Mouse (Mus musculus): ENCODE measurements around the gene Ccnq. TPM values are rescaled to one million over a fixed set of nuclear protein-coding genes. Genes with fewer than 3 reads are reported as not detected.
A peak's percentile ranks its signal among the peaks of the same experiment; 100 is the strongest.
"Not testable (repeated sequence)": the region's sequence is repeated elsewhere in the genome, so short reads cannot be mapped to it uniquely, and the experiment has no call there.

Gene Ccnq
- polyA plus RNA-seq, 1 experiment, result 1.4 TPM

DNA sequence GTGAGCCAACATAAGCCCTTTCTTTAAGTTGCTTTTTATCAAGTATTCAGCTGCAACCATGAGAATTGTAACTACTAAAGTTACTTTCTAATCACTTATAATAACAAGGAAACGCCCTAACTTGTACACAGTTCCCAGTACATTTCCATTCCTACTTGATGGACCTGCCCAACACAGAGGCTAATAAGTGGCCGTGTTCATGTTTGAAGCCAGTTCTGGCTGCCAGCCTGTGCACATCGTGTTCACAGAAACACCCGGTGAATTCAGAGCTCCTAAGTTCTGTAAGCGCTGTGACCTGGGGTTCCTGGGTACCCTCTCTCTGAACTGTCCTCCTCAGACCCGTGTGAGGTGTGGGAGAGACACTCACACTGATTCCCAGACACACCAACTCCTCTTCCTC is 13.3 kb upstream of the Ccnq start:
- H3K27me3 ChIP-seq (ENCODE audit: control insufficient read depth), result no peaks in the 10 kb centered on the region
- no peaks in the 10 kb centered on the region for H3K9me3 ChIP-seq (ENCODE audit: control insufficient read depth, low read length)
- H3K4me1 ChIP-seq (ENCODE audit: control insufficient read depth), result no peaks in the 10 kb centered on the region
- H3K36me3 ChIP-seq (ENCODE audit: control insufficient read depth), result no peaks in the 10 kb centered on the region
- no peak overlapping the region for H3K4me3 ChIP-seq (replicated peaks)
- TF ChIP-seq GATA1 (IDR thresholded peaks at IDR 0.05; ENCODE audit: low read length), result no peak
- TF ChIP-seq TAL1 (IDR thresholded peaks at IDR 0.05; ENCODE audit: low read length), result no peak

DNA sequence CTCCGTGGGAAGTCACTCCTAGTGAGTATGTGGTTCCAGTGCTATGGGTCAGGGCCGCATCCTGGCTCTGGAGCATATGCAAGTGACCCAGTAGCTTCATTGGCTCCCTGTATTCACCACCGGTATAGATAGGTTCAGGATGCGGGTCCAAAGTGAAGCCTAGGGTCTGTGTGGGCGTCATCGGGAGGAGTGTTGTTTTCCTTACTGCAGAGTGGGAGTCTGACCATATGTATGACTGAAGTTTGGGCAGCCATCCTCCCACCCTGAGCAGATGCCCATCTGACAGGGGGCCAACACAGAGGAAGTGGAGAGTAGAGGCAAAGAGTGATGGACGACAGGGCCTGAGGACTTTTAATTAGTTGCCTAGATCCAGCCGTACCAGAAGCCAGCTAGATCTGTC is 12.8 kb upstream of the Ccnq start:
- Histone ChIP-seq H3K36me3 (ENCODE audit: control insufficient read depth) (no peaks in the 10 kb centered on the region), H3K4me1 (ENCODE audit: control insufficient read depth) (no peaks in the 10 kb centered on the region), H3K9me3 (ENCODE audit: control insufficient read depth, low read length) (no peaks in the 10 kb centered on the region), H3K27me3 (ENCODE audit: control insufficient read depth) (no peaks in the 10 kb centered on the region), H3K4me3 (replicated peaks) (no peak overlapping the region)
- TF ChIP-seq GATA1 (IDR thresholded peaks at IDR 0.05; ENCODE audit: low read length) (no peak), TAL1 (IDR thresholded peaks at IDR 0.05; ENCODE audit: low read length) (no peak)

DNA sequence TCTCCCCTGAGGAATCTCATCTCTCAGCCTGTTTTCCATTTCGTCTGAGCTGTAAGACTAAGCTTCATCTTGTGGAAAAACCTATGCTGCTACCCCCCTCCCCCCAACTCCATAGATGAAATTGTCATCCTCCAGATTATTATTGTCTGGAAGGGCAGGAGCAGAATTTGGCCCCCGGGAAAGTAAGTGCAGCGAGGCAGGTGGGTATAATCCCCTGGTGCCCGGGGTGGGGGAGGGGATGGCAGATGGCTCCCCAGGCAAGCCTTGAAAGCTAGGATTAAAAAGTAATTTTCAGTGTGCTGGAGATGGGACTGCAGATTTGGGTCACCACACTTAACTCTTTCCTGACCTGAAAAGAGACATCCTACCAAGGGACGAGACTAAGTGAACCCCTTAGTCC is 10.7 kb upstream of the Ccnq start:
- TF ChIP-seq GATA1 (IDR thresholded peaks at IDR 0.05; ENCODE audit: low read length) (no peak), TAL1 (IDR thresholded peaks at IDR 0.05; ENCODE audit: low read length) (no peak)
- Histone ChIP-seq H3K27me3 (ENCODE audit: control insufficient read depth) (no peaks in the 10 kb centered on the region), H3K4me3 (replicated peaks) (no peak overlapping the region), H3K9me3 (ENCODE audit: control insufficient read depth, low read length) (no peaks in the 10 kb centered on the region), H3K4me1 (ENCODE audit: control insufficient read depth) (no peaks in the 10 kb centered on the region), H3K36me3 (ENCODE audit: control insufficient read depth) (no peaks in the 10 kb centered on the region)

DNA sequence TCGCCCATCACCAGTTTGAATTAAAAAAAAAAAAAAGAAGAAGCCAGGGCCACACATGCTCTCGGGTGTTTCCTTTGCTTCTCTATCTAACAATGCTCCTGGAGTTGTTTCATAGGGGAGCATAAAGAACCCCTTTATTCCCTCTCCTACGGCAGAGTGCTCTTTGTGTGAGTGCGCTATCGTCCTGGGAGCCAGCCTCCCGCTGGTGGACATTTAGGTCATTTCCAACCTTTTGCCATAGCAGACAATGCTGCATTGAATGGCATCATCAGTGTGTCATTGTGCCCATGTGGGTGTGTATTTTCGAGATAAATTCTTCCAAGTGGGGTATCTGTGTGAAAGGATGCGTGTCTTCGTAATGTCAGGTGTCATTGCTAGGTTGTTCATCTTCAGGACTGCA is 9.6 kb upstream of the Ccnq start:
- TF ChIP-seq GATA1 (IDR thresholded peaks at IDR 0.05; ENCODE audit: low read length) (no peak), TAL1 (IDR thresholded peaks at IDR 0.05; ENCODE audit: low read length) (no peak)
- H3K9me3 ChIP-seq (ENCODE audit: control insufficient read depth, low read length), result no peaks in the 10 kb centered on the region
- H3K4me1 ChIP-seq (ENCODE audit: control insufficient read depth), result no peaks in the 10 kb centered on the region
- H3K4me3 ChIP-seq (replicated peaks), result no peak overlapping the region
- no peaks in the 10 kb centered on the region for H3K36me3 ChIP-seq (ENCODE audit: control insufficient read depth)
- no peaks in the 10 kb centered on the region for H3K27me3 ChIP-seq (ENCODE audit: control insufficient read depth)

DNA sequence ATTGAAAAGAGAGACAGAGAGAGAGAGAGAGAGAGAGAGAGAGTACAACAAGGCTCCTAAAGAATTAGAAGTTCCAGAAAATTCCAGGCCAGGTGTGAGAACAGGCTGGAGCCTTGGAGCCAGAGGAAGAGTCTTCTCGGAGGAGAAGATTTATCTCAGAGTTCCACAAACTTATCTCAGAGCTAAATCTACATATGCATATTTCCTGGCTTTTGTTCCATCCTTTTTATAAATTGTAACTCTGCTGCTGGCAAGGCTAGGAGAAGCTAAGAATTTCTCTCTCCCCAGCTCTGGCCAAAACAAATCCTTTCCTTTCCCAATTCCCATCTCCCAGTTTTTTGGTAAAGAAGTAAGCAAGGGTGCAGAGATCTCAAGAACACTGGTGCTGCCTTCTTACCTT is 3.8 kb upstream of the Ccnq start:
- no peaks in the 10 kb centered on the region for H3K36me3 ChIP-seq (ENCODE audit: control insufficient read depth)
- no peaks in the 10 kb centered on the region for H3K9me3 ChIP-seq (ENCODE audit: control insufficient read depth, low read length)
- H3K4me1 ChIP-seq (ENCODE audit: control insufficient read depth), result peaks cover 16% of the 10 kb centered on the region
- no peak overlapping the region for H3K4me3 ChIP-seq (replicated peaks)
- H3K27me3 ChIP-seq (ENCODE audit: control insufficient read depth), result no peaks in the 10 kb centered on the region
- TF ChIP-seq GATA1 (IDR thresholded peaks at IDR 0.05; ENCODE audit: low read length) (no peak), TAL1 (IDR thresholded peaks at IDR 0.05; ENCODE audit: low read length) (no peak)

DNA sequence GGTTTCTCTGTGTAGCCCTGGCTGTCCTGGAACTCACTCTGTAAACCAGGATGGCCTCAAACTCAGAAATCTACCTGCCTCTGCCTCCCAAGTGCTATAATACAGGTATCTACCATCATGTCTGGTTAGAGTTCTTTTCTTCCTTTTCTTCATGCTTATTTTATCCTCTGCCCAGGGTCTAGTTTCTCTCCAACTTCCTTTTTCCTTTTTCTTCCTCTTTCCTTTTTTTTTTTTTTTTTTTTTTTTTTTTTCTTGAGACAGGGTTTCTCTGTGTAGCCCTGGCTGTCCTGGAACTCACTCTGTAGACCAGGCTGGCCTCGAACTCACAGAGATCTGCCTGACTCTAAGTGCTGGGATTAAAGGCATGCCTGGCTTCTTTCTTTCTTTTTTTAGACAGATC is 2.6 kb upstream of the Ccnq start:
- peaks cover 16% of the 10 kb centered on the region for H3K4me1 ChIP-seq (ENCODE audit: control insufficient read depth)
- H3K9me3 ChIP-seq (ENCODE audit: control insufficient read depth, low read length); H3K36me3 ChIP-seq (ENCODE audit: control insufficient read depth); H3K4me3 ChIP-seq (replicated peaks); H3K27me3 ChIP-seq (ENCODE audit: control insufficient read depth): not testable (repeated sequence)

DNA sequence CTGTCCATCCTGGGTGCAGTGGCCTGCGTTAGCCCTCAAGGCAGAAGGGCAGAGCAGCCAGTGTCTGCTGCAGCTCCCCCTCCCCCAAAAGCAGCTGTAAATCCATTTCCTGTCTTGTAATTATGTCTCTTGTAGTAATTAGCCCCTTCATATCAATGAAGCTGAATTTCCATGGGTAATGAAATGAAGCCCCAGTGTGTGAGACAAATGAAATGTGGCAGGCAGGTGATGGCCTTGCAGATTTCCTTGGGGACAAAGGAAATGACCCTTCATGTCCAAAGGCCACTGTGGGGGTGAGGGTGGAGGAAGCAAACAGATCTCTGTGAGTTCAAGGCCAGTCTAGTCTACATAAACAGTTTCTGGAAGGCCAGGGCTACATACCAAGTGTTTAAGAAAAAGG is 1.7 kb upstream of the Ccnq start:
- no peak for TF ChIP-seq GATA1 (IDR thresholded peaks at IDR 0.05; ENCODE audit: low read length)
- TF ChIP-seq TAL1 (IDR thresholded peaks at IDR 0.05; ENCODE audit: low read length), result no peak
- peaks cover 11% of the 10 kb centered on the region for H3K36me3 ChIP-seq (ENCODE audit: control insufficient read depth)
- H3K27me3 ChIP-seq (ENCODE audit: control insufficient read depth), result no peaks in the 10 kb centered on the region
- H3K4me1 ChIP-seq (ENCODE audit: control insufficient read depth), result peaks cover 16% of the 10 kb centered on the region
- no peak overlapping the region for H3K4me3 ChIP-seq (replicated peaks)
- no peaks in the 10 kb centered on the region for H3K9me3 ChIP-seq (ENCODE audit: control insufficient read depth, low read length)

DNA sequence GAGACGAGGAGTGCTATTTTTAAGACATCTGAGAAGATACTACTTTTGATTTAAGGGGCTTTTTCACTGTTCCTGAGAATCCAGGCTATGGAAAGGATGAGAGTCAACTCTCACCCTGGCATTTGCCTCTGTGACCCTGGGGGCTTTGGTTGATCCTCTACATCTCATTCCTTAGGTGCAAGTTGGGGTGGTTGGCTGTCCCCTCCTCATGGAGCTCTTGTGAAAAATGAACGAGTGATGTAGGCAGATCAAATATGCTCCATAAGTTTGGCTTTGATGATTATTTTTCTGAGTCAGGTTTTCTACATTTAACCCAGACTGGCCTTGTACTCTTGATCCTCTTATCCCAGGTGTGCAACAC is 294 bp upstream of the Ccnq start:
- Histone ChIP-seq H3K4me3 (replicated peaks) (peak overlapping the region; percentile 84), H3K36me3 (ENCODE audit: control insufficient read depth) (peaks cover 11% of the 10 kb centered on the region), H3K4me1 (ENCODE audit: control insufficient read depth) (peaks cover 16% of the 10 kb centered on the region), H3K9me3 (ENCODE audit: control insufficient read depth, low read length) (no peaks in the 10 kb centered on the region), H3K27me3 (ENCODE audit: control insufficient read depth) (no peaks in the 10 kb centered on the region)
- TF ChIP-seq GATA1 (IDR thresholded peaks at IDR 0.05; ENCODE audit: low read length) (no peak), TAL1 (IDR thresholded peaks at IDR 0.05; ENCODE audit: low read length) (no peak)

DNA sequence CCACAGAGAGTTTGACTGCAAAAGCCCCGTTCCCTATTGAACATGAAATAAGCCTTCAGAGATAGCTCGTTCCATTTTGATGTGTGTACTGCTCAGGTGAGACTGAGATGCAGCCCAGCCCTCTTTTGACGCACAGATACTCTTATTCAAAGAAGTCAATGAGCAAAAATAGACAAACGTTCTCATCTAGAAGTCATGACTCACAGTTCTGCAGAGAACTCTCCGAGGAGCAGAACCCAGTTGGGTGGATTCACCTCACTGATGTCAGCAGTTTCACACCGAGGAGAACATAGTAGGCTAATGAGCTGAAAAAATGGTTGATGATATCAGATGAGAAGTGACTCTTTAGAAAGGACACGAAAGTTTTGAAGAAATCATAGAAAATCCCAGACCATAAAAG is 5.3 kb downstream of the Ccnq start:
- peaks cover 9% of the 10 kb centered on the region for H3K4me1 ChIP-seq (ENCODE audit: control insufficient read depth)
- H3K4me3 ChIP-seq (replicated peaks), result no peak overlapping the region
- no peaks in the 10 kb centered on the region for H3K27me3 ChIP-seq (ENCODE audit: control insufficient read depth)
- no peaks in the 10 kb centered on the region for H3K9me3 ChIP-seq (ENCODE audit: control insufficient read depth, low read length)
- peaks cover 11% of the 10 kb centered on the region for H3K36me3 ChIP-seq (ENCODE audit: control insufficient read depth)
- no peak for TF ChIP-seq TAL1 (IDR thresholded peaks at IDR 0.05; ENCODE audit: low read length)
- no peak for TF ChIP-seq GATA1 (IDR thresholded peaks at IDR 0.05; ENCODE audit: low read length)

DNA sequence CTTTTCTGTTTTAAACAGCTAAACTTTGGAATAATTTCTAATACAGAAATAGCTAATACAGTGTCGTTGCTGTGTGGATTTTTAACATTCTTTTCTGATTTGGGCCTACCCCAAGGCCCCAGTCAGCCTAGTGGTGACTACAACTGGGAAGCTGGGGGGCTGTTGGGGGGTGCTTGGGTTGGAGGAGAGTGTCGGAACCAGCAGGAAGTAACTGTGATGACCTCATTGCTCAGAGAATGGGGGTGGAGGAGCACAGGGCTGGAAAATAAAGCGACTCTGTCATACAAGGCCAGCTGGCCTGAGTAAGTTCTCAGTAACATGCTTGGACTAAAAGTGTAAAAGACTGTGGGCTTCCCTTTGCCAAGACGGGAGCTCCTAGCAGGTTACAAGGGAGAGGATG is 6.1 kb downstream of the Ccnq start:
- Histone ChIP-seq H3K4me3 (replicated peaks) (no peak overlapping the region), H3K36me3 (ENCODE audit: control insufficient read depth) (peaks cover 11% of the 10 kb centered on the region), H3K9me3 (ENCODE audit: control insufficient read depth, low read length) (no peaks in the 10 kb centered on the region), H3K4me1 (ENCODE audit: control insufficient read depth) (peaks cover under 1% of the 10 kb centered on the region), H3K27me3 (ENCODE audit: control insufficient read depth) (no peaks in the 10 kb centered on the region)
- TF ChIP-seq GATA1 (IDR thresholded peaks at IDR 0.05; ENCODE audit: low read length) (no peak), TAL1 (IDR thresholded peaks at IDR 0.05; ENCODE audit: low read length) (no peak)
